Mouse (Mus musculus): Measurements from ENCODE around the gene Aprt.

The Aprt gene

GRCm38 (mm10) chr8:122576648-122577022 lies at the start of gene Aprt:
Aprt (minus strand) TSS chr8:122576909.
- DNase-seq = peak; percentile 96 to 97

- no peak for DNase-seq
These were observed 49.1 kb upstream of the Aprt start for GRCm38 (mm10) chr8:122625811-122626210.

GRCm38 (mm10) chr8:122624653-122625052 lies 47.9 kb upstream of the Aprt start:
- no peak for DNase-seq

- DNase-seq = no peak
These were observed 47.3 kb upstream of the Aprt start for GRCm38 (mm10) chr8:122623844-122624642.

DNA sequence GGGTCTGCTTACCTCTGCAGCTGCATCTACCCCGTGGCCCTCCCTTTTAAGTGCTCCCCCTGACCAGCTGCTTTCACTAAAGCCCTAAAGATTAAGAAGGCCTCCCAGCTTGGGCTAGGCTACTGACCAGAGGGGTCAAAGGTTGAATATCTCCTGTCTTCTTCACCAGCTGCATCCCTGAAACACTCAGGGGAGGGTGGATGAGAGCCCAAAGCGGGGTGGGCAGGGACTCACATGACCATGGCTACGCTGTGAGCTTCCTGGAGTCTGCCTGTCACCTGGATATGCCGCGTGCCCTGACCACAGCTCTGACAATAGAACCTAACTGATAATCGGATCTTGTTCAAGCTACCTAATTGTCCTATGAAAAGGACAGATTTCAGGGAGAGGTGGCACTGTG lies 46.0 kb upstream of the Aprt start, which contains the start of gene Pabpn1l:
TSS of gene Pabpn1l (minus strand) at position 13 of the 400 bp plus-strand sequence.
- DNase-seq = no peak

GRCm38 (mm10) chr8:122620446-122620845 lies 43.7 kb upstream of the Aprt start:
- DNase-seq = peak in 1 of 2 experiments; percentile 9

- no peak for DNase-seq
These were observed 42.1 kb upstream of the Aprt start for GRCm38 (mm10) chr8:122618660-122619378.

DNA sequence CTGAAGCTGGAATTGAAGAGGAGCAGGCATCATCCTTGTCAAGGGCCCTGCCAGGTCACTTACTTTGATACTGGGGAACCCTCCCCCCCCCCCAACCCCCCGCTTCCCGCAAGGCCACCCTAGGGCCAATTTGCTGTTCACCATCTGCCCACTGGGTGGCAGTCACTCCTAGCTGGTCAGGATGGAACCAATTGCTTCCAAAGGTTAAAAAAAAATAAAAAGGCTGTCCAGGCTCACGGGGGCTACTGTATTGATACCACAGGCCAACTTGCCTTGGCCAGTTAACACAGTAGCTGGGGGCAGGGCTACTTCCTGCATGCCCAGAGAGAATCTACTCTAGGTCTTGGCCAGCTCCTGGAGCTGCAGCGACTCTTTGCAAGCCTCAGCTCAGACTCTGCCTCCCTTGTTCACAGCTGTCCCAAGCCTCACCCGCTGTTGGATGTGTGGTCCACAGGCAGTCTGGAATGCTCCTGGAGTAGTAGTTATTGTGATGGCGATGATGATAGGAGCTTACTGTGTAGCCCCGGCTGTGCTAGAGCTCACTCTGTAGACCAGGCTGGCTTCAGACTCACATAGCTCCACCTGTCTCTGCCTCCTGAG lies 41.3 kb upstream of the Aprt start:
- peak; percentile 90 to 94 for DNase-seq

GRCm38 (mm10) chr8:122616181-122616905 lies 39.6 kb upstream of the Aprt start:
- no peak for DNase-seq

DNA sequence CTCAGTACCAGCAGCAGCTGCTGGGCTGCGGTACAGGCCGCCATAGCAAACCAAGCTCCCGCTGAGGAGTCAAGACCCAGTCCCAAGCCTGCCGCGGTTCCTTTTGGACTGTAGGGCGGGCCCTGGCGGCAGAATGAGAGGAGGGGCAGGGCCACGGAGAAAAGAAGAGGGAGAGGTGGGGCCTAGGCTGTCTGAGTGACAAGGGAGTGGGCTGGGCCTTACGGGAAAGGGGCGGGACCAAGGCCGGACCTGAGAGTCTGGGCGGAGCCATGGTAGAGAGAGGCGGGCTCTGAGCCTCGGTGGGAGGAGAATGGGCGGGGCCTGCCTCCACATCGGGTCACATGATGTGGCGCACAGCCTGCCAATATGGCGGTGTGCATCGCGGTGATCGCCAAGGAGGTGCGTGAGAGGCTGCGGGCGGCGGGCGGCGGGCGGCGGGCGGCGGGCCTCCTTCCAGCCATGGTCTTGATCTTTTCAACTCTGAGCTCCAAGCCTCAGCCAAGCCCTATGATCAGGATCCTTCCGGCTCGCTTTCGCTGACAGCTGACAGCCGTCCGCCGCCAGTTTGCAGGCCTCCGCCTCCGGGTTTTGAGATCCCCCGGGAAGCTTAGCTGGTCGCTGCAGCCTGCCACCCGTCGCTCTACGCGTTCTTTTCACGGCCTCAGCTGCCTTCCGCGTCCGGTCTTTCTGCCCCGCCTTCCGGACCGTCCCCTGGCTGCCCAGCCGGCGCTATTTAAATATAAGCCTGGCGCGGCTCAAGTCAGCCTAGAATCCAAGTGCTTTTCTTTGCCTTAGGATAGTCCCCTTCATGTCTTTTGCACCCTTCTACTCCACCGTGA lies 34.8 kb upstream of the Aprt start, which contains the start of the genes Galns and Trappc2l:
TSS of gene Galns (minus strand) at position 169 of the 839 bp plus-strand sequence.
TSS of gene Trappc2l (plus strand) at position 346 of the 839 bp plus-strand sequence.
- peak; percentile 93 to 97 for DNase-seq

DNA sequence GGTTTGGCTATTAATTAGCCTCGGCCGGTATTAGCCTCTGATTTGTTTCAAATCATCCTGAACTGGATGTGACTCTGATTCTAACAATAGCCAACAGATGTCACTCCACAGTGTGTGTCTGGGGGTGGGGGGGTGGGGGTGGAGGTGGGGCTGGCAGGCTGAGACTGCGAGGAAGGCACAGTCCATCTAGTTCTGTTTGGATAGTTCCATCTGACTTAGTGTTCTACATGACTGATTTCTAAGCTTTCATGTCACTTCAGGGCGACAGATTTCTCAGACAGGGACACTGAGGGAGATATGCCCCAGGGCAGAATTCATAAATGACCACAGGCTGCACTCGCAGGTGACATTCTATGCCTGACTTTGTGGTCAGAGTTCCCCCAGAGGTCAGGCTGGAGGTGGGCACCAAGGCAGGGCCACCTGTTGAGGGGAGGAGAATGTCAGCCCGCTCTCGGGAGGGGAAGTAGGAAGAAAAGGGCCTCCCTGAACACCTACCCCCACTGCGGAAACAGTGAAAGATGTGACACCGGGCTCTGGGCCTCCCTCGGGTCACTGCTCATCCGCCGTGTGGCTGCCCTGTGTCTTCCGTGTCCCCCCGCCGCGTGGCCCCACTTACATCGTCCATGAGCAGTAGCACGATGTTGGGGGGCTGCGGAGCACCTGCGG lies 34.0 kb upstream of the Aprt start:
- no peak for DNase-seq

- no peak for DNase-seq
These were observed 33.5 kb upstream of the Aprt start for GRCm38 (mm10) chr8:122610209-122610608.

DNA sequence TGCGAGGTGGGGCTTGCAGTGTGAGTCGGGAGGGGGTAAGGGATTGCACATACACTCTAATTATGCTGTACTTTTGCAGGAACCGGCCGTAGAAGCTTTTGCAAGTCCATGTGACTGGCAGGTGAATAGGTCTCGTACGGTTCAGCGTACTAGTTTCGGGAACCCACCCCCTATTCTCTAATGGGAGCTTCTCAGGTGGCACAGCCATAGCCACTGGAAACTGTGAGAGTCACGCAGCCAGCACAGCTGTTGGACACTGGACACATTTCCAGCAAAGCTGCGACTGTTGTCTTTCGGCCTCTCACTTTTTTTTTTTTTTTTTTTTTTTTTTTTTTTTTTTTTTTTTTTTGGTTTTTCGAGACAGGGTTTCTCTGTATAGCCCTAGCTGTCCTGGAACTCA lies 30.1 kb upstream of the Aprt start:
- no peak for DNase-seq

DNA sequence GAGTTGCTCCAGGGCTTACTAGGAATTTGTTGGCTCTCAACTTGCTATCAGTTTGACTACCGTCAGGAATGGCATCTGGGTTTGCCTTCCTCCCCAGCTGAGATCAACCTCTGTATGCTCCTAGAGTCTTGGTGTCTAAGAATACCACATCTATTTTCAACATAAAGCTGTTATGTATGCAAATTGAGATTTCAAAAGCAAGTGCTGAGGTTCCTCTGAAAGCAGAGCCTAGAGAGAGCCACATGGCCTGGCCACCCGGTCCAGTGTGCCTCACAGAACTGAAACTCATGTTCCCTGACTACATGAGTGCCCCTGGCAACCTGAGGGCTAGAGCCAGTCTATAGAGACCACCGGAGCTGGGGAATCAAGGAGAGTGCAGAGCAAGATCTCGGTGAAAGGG lies 28.7 kb upstream of the Aprt start:
- no peak for DNase-seq

- no peak for DNase-seq
These were observed 27.9 kb upstream of the Aprt start for GRCm38 (mm10) chr8:122604640-122605039.

- no peak for DNase-seq
These were observed 24.0 kb upstream of the Aprt start for GRCm38 (mm10) chr8:122600666-122601065.

GRCm38 (mm10) chr8:122596031-122596430 lies 19.3 kb upstream of the Aprt start:
- DNase-seq = no peak

GRCm38 (mm10) chr8:122593783-122594507 lies 17.2 kb upstream of the Aprt start:
- DNase-seq = peak; percentile 60 to 68

GRCm38 (mm10) chr8:122593240-122593639 lies 16.5 kb upstream of the Aprt start:
- DNase-seq = peak in 1 of 2 experiments; percentile 22

DNA sequence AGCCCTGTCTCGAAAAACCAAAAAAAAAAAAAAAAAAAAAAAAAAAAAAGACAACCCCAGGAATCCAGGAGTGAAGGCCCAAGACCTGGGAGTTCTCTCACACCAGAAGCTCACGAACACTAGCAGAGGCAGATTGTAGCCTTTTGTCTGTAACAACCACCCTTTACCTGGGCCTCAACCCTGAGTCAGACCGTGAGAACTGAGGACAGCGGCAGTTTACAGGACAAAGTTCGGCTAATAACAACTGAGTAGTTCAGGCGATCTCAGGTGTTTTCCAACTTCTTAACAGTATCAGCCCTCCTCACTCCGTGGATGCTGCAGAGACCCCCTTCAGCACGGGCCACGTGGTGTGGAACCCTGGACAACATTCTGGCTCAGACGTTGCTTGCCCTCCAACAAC lies 10.0 kb upstream of the Aprt start:
- DNase-seq = no peak

GRCm38 (mm10) chr8:122586171-122586570 lies 9.5 kb upstream of the Aprt start:
- no peak for DNase-seq
